Comparison of ENCODE assay signal across 24 mouse cellular contexts in the genomic region with DNA sequence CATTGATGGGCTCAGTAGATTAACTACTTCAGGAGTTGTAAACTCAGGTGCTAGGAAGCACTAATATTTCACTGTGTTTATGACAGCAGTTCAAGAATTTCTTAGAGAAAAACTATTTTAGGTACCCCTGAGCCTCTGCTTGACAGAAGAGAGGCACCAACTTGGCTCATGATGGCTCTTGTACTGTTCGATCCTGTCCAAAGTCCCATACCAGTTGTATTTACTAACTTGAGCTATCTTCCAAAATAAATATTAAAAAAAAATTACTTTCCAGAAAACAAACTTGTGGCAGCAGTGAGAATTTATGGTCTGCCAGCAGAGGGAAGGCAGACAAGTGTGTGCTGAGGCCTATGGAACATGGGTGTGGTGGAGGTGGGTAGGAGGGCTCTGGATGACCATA.
"Had no signal": no experiment of that assay in that cellular context is flagged by ENCODE, and none has a peak within 500 bp of the region (broad histone marks: within the 10 kb centered on the region; RNA-seq: fewer than 3 reads in every experiment).

No protein-coding gene starts in this region.

- H3K4me3 ChIP-seq: heart, embryonic 10.5 days; heart, embryonic 12.5 days; hindbrain, embryonic 13.5 days; hindbrain, embryonic 15.5 days; kidney, embryonic 15.5 days; limb, embryonic 13.5 days; limb, embryonic 15.5 days had no signal

- H3K4me1 ChIP-seq: heart, embryonic 10.5 days; hindbrain, embryonic 15.5 days; kidney, embryonic 15.5 days; limb, embryonic 13.5 days; limb, embryonic 15.5 days had no signal

- H3K9ac ChIP-seq: heart, embryonic 12.5 days; hindbrain, embryonic 13.5 days; hindbrain, embryonic 15.5 days; kidney, embryonic 15.5 days; limb, embryonic 13.5 days; limb, embryonic 15.5 days; liver, embryonic 14.5 days had no signal

- H3K4me2 ChIP-seq: heart, embryonic 12.5 days; hindbrain, embryonic 13.5 days; hindbrain, embryonic 15.5 days; kidney, embryonic 15.5 days; limb, embryonic 13.5 days; limb, embryonic 15.5 days had no signal

- ATAC-seq: hindbrain, postnatal 0 days; intestine, embryonic 16.5 days had no signal

- H3K27ac ChIP-seq: heart, embryonic 10.5 days; hindbrain, embryonic 13.5 days; hindbrain, embryonic 15.5 days; hindbrain, postnatal 0 days; kidney, embryonic 15.5 days; kidney, postnatal 0 days; limb, embryonic 13.5 days; limb, embryonic 15.5 days; liver, embryonic 14.5 days had no signal

- H3K27me3 ChIP-seq: heart, embryonic 12.5 days; hindbrain, embryonic 13.5 days; hindbrain, embryonic 15.5 days; kidney, embryonic 15.5 days; limb, embryonic 13.5 days; limb, embryonic 15.5 days had no signal

- DNase-seq: gastrocnemius, postnatal 14 days; gastrocnemius, postnatal 36 days; heart, adult 18-20 months; heart, postnatal 10 days; heart, postnatal 36 days; kidney, adult 11 months; kidney, adult 2 months; kidney, adult 9 months; kidney, postnatal 14 days; kidney, postnatal 36 days; layer of hippocampus, adult 9-11 months; layer of hippocampus, postnatal 36 days; left cerebral cortex, postnatal 4 days had no signal

- H3K36me3 ChIP-seq: heart, embryonic 10.5 days; heart, embryonic 12.5 days; kidney, embryonic 15.5 days; limb, embryonic 13.5 days; limb, embryonic 15.5 days had no signal

- H3K9me3 ChIP-seq: heart, embryonic 10.5 days; heart, embryonic 12.5 days; hindbrain, embryonic 13.5 days; hindbrain, embryonic 15.5 days; kidney, embryonic 15.5 days; limb, embryonic 13.5 days; limb, embryonic 15.5 days had no signal
